Mouse (Mus musculus): ENCODE results near the gene Hnrnpf.

GRCm38 (mm10) chr6:117888032-117888431 lies 12.1 kb upstream of the Hnrnpf start:
- TF ChIP-seq POLR2A (IDR thresholded peaks at IDR 0.05; ENCODE audit: insufficient read depth, low read depth, low read length), result no peak
- TF ChIP-seq CTCF (IDR thresholded peaks at IDR 0.05; ENCODE audit: insufficient read depth, low read depth, low read length), result no peak

All from olfactory bulb, adult 2 months (tissue).